Mouse (Mus musculus) spleen, adult 12 weeks (tissue): ENCODE data around the gene Tial1.

ENCODE experiments used
- DNase-seq: peaks from one replicate; pipeline ENCODE4 v3.0.0; 2022; ENCODE audit warnings: low spot score

Tial1 gene

GRCm38 (mm10) chr7:128416664-128417063 lies 44.9 kb downstream of the Tial1 start:
- DNase-seq: no peak

GRCm38 (mm10) chr7:128414433-128414832 lies 47.1 kb downstream of the Tial1 start:
- no peak for DNase-seq

- DNase-seq: no peak
Observed at GRCm38 (mm10) chr7:128412071-128412833, 49.3 kb downstream of the Tial1 start.

- no peak for DNase-seq
Observed at GRCm38 (mm10) chr7:128410708-128411413, 50.7 kb downstream of the Tial1 start.

- DNase-seq: no peak
Observed at GRCm38 (mm10) chr7:128408265-128408664, 53.3 kb downstream of the Tial1 start.

- DNase-seq: no peak
Observed at GRCm38 (mm10) chr7:128403988-128404387, 57.5 kb downstream of the Tial1 start.

- DNase-seq: no peak
Observed at GRCm38 (mm10) chr7:128403586-128403985, 57.9 kb downstream of the Tial1 start.

GRCm38 (mm10) chr7:128403128-128403527 lies 58.4 kb downstream of the Tial1 start:
- no peak for DNase-seq

- DNase-seq: no peak
Observed at GRCm38 (mm10) chr7:128402577-128402976, 58.9 kb downstream of the Tial1 start.

GRCm38 (mm10) chr7:128398664-128399063 lies 62.9 kb downstream of the Tial1 start:
- DNase-seq: no peak

GRCm38 (mm10) chr7:128397066-128397465 lies 64.5 kb downstream of the Tial1 start:
- no peak for DNase-seq

GRCm38 (mm10) chr7:128393756-128394155 lies 67.8 kb downstream of the Tial1 start:
- no peak for DNase-seq

GRCm38 (mm10) chr7:128392972-128393314 lies 68.6 kb downstream of the Tial1 start:
- DNase-seq: no peak

- DNase-seq: no peak
Observed at GRCm38 (mm10) chr7:128392071-128392971, 69.2 kb downstream of the Tial1 start.

GRCm38 (mm10) chr7:128391267-128392057 lies 70.1 kb downstream of the Tial1 start:
- no peak for DNase-seq
